32 mouse cellular contexts compared by ENCODE assay signal in genomic region chr16:25987221-25987620, GRCm38 (mm10).
"Had no signal": no experiment of that assay in that cellular context is flagged by ENCODE, and none has a peak within 500 bp of the region (broad histone marks: within the 10 kb centered on the region; RNA-seq: fewer than 3 reads in every experiment).

No protein-coding gene starts in this region.

- H3K27me3 ChIP-seq: heart, embryonic 12.5 days; heart, embryonic 13.5 days; heart, embryonic 15.5 days; hindbrain, embryonic 12.5 days; hindbrain, embryonic 13.5 days; hindbrain, embryonic 15.5 days; intestine, embryonic 15.5 days; kidney, embryonic 15.5 days had no signal

- DNase-seq: heart, postnatal 10 days; heart, postnatal 14 days; heart, postnatal 36 days; heart, postnatal 4 days; kidney, adult 11 months; kidney, adult 18-20 months; kidney, adult 2 months; kidney, adult 8-10 months; kidney, adult 9 months; kidney, postnatal 10 days; kidney, postnatal 14 days; kidney, postnatal 25 days; kidney, postnatal 36 days; kidney, postnatal 4 days; layer of hippocampus, adult 9-11 months; layer of hippocampus, postnatal 36 days had no signal

- H3K4me1 ChIP-seq: heart, embryonic 10.5 days; heart, embryonic 12.5 days; heart, embryonic 13.5 days; heart, embryonic 15.5 days; hindbrain, embryonic 10.5 days; hindbrain, embryonic 12.5 days; hindbrain, embryonic 13.5 days; hindbrain, embryonic 15.5 days; intestine, embryonic 15.5 days; kidney, embryonic 15.5 days had no signal

- H3K4me2 ChIP-seq: heart, embryonic 11.5 days; heart, embryonic 12.5 days; heart, embryonic 13.5 days; heart, embryonic 15.5 days; hindbrain, embryonic 12.5 days; hindbrain, embryonic 13.5 days; hindbrain, embryonic 14.5 days; hindbrain, embryonic 15.5 days; intestine, embryonic 15.5 days; kidney, embryonic 15.5 days had no signal

- H3K9me3 ChIP-seq: heart, embryonic 10.5 days; heart, embryonic 12.5 days; heart, embryonic 13.5 days; heart, embryonic 15.5 days; hindbrain, embryonic 10.5 days; hindbrain, embryonic 12.5 days; hindbrain, embryonic 13.5 days; hindbrain, embryonic 15.5 days; intestine, embryonic 15.5 days; kidney, embryonic 15.5 days had no signal

- H3K27ac ChIP-seq: heart, embryonic 10.5 days; heart, embryonic 13.5 days; heart, embryonic 15.5 days; hindbrain, embryonic 10.5 days; hindbrain, embryonic 12.5 days; hindbrain, embryonic 13.5 days; hindbrain, embryonic 14.5 days; hindbrain, embryonic 15.5 days; hindbrain, postnatal 0 days; intestine, embryonic 15.5 days; kidney, embryonic 15.5 days; kidney, postnatal 0 days; layer of hippocampus, adult 2 months; left cerebral cortex, adult 2 months had no signal

- H3K36me3 ChIP-seq: hindbrain, embryonic 10.5 days; hindbrain, embryonic 12.5 days; hindbrain, embryonic 13.5 days; hindbrain, embryonic 15.5 days; intestine, embryonic 15.5 days; kidney, embryonic 15.5 days had no signal

- H3K4me3 ChIP-seq: heart, embryonic 10.5 days; heart, embryonic 12.5 days; heart, embryonic 13.5 days; heart, embryonic 15.5 days; hindbrain, embryonic 10.5 days; hindbrain, embryonic 12.5 days; hindbrain, embryonic 13.5 days; hindbrain, embryonic 15.5 days; intestine, embryonic 15.5 days; kidney, embryonic 15.5 days; layer of hippocampus, adult 2 months; left cerebral cortex, adult 2 months had no signal

- H3K9ac ChIP-seq: heart, embryonic 12.5 days; heart, embryonic 13.5 days; heart, embryonic 15.5 days; hindbrain, embryonic 12.5 days; hindbrain, embryonic 13.5 days; hindbrain, embryonic 14.5 days; hindbrain, embryonic 15.5 days; intestine, embryonic 15.5 days; kidney, embryonic 15.5 days had no signal
